Mouse (Mus musculus) hindbrain, embryonic 14.5 days (tissue): ENCODE measurements around the gene Mogat2. TPM values are rescaled to one million over a fixed set of nuclear protein-coding genes. Genes with fewer than 3 reads are reported as not detected.

ENCODE experiments used
- ATAC-seq: fragments of 200-750 bp; cut with Nextera tagmentation; 2 replicates; pipeline ENCODE4 v1.8.0; 2017; ENCODE audit warnings: moderate number of reproducible peaks, mild to moderate bottlenecking, moderate TSS enrichment, moderate library complexity; ENCODE audit not compliant: low FRiP score
- DNase-seq: peaks from one replicate; pipeline ENCODE4 v3.0.0-alpha.2; 2015; ENCODE audit warnings: low spot score
- H3K27ac ChIP-seq: fragments of 300-500 bp; sonication (generic); 2 replicates; pipeline ENCODE4 v1.5.1; 2014; ENCODE audit warnings: mild to moderate bottlenecking, moderate library complexity
- H3K27me3 ChIP-seq: fragments of 300-500 bp; sonication (generic); 2 replicates; pipeline ENCODE4 v1.6.1; 2014; ENCODE audit warnings: mild to moderate bottlenecking, low read length, mixed read lengths; ENCODE audit not compliant: control insufficient read depth, insufficient read depth
- H3K36me3 ChIP-seq: fragments of 300-500 bp; sonication (generic); replicated peaks from 2 replicates; pipeline ENCODE4 v1.6.1; 2014; ENCODE audit not compliant: control insufficient read depth, insufficient read depth
- H3K4me1 ChIP-seq: fragments of 300-500 bp; sonication (generic); replicated peaks from 2 replicates; pipeline ENCODE4 v1.6.1; 2014; ENCODE audit warnings: antibody characterized with exemption, low read length, mixed read lengths; ENCODE audit not compliant: control insufficient read depth, insufficient read depth
- H3K4me2 ChIP-seq: fragments of 300-500 bp; sonication (generic); replicated peaks from 2 replicates; pipeline ENCODE4 v1.6.1; 2014; ENCODE audit warnings: mild to moderate bottlenecking, moderate library complexity
- H3K4me3 ChIP-seq: fragments of 300-500 bp; sonication (generic); replicated peaks from 2 replicates; pipeline ENCODE4 v1.5.1; 2014; ENCODE audit warnings: mild to moderate bottlenecking, low read length
- H3K9ac ChIP-seq: fragments of 300-500 bp; sonication (generic); 2 replicates; pipeline ENCODE4 v1.6.1; 2014
- H3K9me3 ChIP-seq: fragments of 300-500 bp; sonication (generic); 2 replicates; pipeline ENCODE4 v1.6.1; 2016; ENCODE audit warnings: low read length; ENCODE audit not compliant: control insufficient read depth
- WGBS: fragments of 180-500 bp; shearing (Covaris S2); extraction: QIAGEN DNeasy Blood & Tissue Kit; methylation state at CpG from one replicate; pipeline ENCODE4 v1.1.7; 2014; 5-methylcytosine and 5-hydroxymethylcytosine counted together
- polyA plus RNA-seq: library from polyadenylated mRNA; unstranded; fragments of >200 nt; fragmentation: Nextera tagmentation; extraction: Ambion mirVana; gene quantifications from 2 replicates; pipeline ENCODE4 v1.2.1, GENCODE M21; 2014

The Mogat2 gene
- polyA plus RNA-seq, result 1.3 and 2.5 TPM in 2 replicates

DNA sequence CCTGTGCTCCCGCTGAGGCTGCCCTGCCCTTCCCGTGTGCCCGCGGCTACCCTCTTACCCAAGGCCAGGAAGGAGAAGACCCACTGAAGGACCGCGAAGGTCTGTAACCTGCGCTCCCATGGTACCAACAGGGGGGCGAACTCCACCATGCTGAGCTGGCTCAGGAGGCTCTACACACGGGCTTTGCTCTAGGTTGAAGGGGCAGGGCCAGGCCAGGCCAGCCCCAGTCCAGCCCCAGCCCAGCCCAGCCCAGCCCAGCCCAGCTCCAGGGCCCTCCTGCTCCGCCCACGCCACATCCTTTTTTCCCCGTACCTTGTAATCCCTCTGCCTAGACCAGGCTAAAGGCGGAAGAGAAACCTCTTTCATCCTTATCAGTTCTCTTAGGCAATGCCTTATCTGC is at the start of gene Mogat2:
Gene Mogat2, minus strand, starts transcription at position 203 of the 400 bp plus-strand sequence.
- Histone ChIP-seq H3K36me3 (no peaks in the 10 kb centered on the region), H3K4me1 (no peaks in the 10 kb centered on the region), H3K27me3 (peaks cover 4% of the 10 kb centered on the region; the same call in 1 of the 2 replicates), H3K9ac (no peak within 1 kb of the TSS), H3K4me2 (0 out of 2 replicates have a peak within 1 kb of the TSS, but pooled peaks have one; percentile 15), H3K9me3 (no peaks in the 10 kb centered on the region), H3K4me3 (no peak within 1 kb of the TSS), H3K27ac (no peak within 1 kb of the TSS)
- 13% methylated on average over 13 of the region's 13 CpGs for WGBS
- no peak for ATAC-seq
- DNase-seq, result no peak

DNA sequence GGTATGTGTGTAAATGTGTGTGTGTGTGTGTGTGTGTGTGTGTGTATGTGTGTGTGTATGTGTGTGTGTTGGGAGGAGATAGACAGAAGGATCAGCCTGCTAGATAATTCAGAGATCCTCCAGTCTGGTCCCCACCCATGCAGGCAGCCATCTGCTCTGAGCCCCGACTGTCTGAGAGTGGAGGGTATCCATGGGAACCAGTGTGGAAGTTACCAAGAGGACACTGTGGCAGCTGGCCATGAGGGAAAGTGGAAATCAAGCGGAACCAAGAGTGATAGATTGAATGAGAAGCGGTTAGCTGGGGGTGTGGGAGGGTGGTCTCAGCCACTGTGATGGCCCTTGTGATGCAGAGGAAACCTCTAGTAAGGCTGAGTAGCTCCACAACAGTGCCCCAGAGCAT is 48.9 kb upstream of the Mogat2 start:
- WGBS, result 6% methylated on average over 3 of the region's 3 CpGs
- DNase-seq (peak; percentile 75), ATAC-seq (peak; percentile 90)
- Histone ChIP-seq H3K36me3 (peaks cover 5% of the 10 kb centered on the region; the same call in 1 of the 2 replicates), H3K4me2 (no peak overlapping the region), H3K9me3 (no peaks in the 10 kb centered on the region), H3K9ac (no peak overlapping the region), H3K4me3 (no peak overlapping the region), H3K27ac (peak overlapping the region; percentile 65), H3K27me3 (no peaks in the 10 kb centered on the region), H3K4me1 (peaks cover 21% of the 10 kb centered on the region)

DNA sequence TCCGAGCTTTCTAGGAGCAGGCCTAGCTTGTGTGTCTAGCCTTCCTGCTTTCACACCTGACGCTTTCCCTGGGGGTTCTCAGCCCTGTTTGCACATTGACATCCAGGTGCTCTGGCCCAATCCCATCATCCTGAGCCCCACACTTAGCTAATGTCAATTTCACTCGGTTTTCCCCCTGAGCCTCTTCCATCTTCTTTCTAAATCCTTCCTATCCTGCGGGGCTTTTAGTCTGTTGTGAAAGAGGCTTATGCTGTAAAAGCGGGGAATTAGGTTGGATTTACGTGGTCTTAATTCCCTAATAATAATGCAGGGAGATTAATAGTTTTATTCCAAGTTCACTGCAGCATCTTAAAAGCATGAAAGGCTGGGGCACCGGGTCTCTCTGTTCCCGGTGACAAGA is 41.2 kb upstream of the Mogat2 start:
- H3K36me3 ChIP-seq, result peaks cover 18% of the 10 kb centered on the region; the same call in 1 of the 2 replicates
- WGBS, result 58% methylated on average over 8 of the region's 8 CpGs
- no peaks in the 10 kb centered on the region for H3K9me3 ChIP-seq
- H3K27me3 ChIP-seq, result no peaks in the 10 kb centered on the region
- ATAC-seq (no peak), DNase-seq (no peak)
- H3K27ac ChIP-seq, result no peak overlapping the region
- no peak overlapping the region for H3K4me3 ChIP-seq
- H3K4me1 ChIP-seq, result peaks cover 27% of the 10 kb centered on the region; the same call in 1 of the 2 replicates
- no peak overlapping the region for H3K4me2 ChIP-seq
- no peak overlapping the region for H3K9ac ChIP-seq

GRCm38 (mm10) chr7:99278309-99278708 is 39.9 kb upstream of the Mogat2 start:
- Histone ChIP-seq H3K4me2 (no peak overlapping the region), H3K9me3 (no peaks in the 10 kb centered on the region), H3K27ac (no peak overlapping the region), H3K4me1 (peaks cover 40% of the 10 kb centered on the region), H3K4me3 (no peak overlapping the region), H3K36me3 (peaks cover 21% of the 10 kb centered on the region), H3K9ac (no peak overlapping the region), H3K27me3 (no peaks in the 10 kb centered on the region)
- WGBS, result 85% methylated on average over 8 of the region's 8 CpGs
- ATAC-seq, result no peak
- no peak for DNase-seq

DNA sequence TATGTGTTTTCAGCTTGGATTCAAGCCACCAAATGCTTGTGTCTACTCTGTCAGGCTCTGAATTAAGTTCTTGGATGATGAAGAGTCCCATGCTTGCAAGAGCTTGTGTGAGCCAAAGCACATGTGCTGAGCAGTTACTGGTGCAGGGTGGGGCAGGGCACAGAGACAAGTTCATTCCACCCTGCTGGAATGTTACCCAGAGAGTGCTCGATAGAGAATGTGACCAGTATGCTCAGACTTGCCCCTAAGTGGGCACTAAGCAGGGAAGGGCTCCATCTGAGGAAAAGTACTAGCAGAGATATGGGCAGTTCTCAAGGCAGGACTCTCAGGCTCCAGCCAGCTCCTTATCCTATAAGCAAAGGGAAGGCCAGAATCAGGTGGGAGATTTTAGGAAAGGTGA is 38.3 kb upstream of the Mogat2 start:
- H3K9ac ChIP-seq, result no peak overlapping the region
- no peak for DNase-seq
- 0 out of 2 replicates have a peak overlapping the region, but pooled peaks have one; percentile 2 for H3K4me2 ChIP-seq
- H3K36me3 ChIP-seq, result peaks cover 21% of the 10 kb centered on the region
- no peaks in the 10 kb centered on the region for H3K27me3 ChIP-seq
- 95% methylated on average over 1 of the region's 1 CpGs for WGBS
- no peak for ATAC-seq
- no peak overlapping the region for H3K27ac ChIP-seq
- H3K4me1 ChIP-seq, result peaks cover 54% of the 10 kb centered on the region
- no peaks in the 10 kb centered on the region for H3K9me3 ChIP-seq
- H3K4me3 ChIP-seq, result no peak overlapping the region

DNA sequence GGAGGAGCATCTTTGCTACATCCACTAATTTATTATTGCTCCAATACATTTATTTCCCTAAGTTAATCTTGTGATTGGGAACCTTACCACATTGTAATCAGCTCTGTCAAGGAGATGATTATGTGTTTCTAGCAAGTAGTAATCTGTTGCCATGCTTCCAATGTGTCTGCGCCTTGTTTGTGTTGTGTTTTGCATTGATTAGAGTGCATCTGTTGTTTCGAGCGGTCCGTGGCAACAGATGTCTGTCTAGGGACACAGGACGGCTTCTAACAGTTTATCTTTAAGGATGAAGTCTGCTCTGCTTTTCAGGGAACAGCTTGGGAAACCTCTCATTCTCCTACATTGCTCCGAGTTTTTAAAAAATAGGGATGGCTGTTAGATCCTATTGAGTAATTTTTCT is 36.7 kb upstream of the Mogat2 start:
- ATAC-seq, result no peak
- H3K4me3 ChIP-seq, result no peak overlapping the region
- WGBS, result 24% methylated on average over 6 of the region's 6 CpGs

DNA sequence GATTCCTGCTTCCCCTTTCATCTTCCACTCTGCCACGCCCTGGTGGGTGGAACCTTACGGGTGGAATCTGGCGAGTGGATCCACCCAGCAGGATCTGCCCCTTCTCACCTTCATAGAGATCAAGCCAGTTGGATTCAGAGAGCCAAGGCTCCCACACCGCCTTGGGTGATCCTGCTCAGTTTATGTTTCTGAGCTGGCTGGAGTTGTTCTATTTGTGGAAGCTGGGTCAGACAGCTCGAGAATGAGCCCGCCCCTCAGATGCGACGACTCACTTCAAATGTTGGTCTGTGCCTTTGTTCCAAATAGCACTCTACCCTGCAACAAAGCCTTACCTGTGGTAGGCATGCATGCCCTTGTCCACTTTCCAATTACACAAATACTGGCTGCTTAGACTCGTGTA is 33.2 kb upstream of the Mogat2 start:
- WGBS, result 39% methylated on average over 9 of the region's 9 CpGs
- peak overlapping the region; percentile 89 for H3K4me3 ChIP-seq
- H3K27me3 ChIP-seq, result no peaks in the 10 kb centered on the region
- peak overlapping the region; percentile 96 for H3K9ac ChIP-seq
- peaks cover 66% of the 10 kb centered on the region for H3K4me1 ChIP-seq
- H3K9me3 ChIP-seq, result no peaks in the 10 kb centered on the region
- H3K27ac ChIP-seq, result peak overlapping the region; percentile 98
- peak overlapping the region; percentile 76 for H3K4me2 ChIP-seq
- ATAC-seq (no peak), DNase-seq (no peak)
- peaks cover 6% of the 10 kb centered on the region for H3K36me3 ChIP-seq

More for the DNA sequence above, 36.7 kb upstream of the Mogat2 start:
- H3K27ac ChIP-seq, result no peak overlapping the region
- no peak overlapping the region for H3K9ac ChIP-seq
- peak overlapping the region; percentile 22 for H3K4me2 ChIP-seq
- H3K4me1 ChIP-seq, result peaks cover 63% of the 10 kb centered on the region
- no peaks in the 10 kb centered on the region for H3K9me3 ChIP-seq
- peaks cover 21% of the 10 kb centered on the region for H3K36me3 ChIP-seq
- no peaks in the 10 kb centered on the region for H3K27me3 ChIP-seq
- DNase-seq, result no peak

GRCm38 (mm10) chr7:99268951-99269945 is 30.8 kb upstream of the Mogat2 start:
- no peak for DNase-seq
- Histone ChIP-seq H3K27me3 (no peaks in the 10 kb centered on the region), H3K4me3 (peak overlapping the region; percentile 89), H3K9me3 (no peaks in the 10 kb centered on the region), H3K4me2 (peak overlapping the region; percentile 76), H3K9ac (peak overlapping the region; percentile 96), H3K27ac (peak overlapping the region; percentile 98), H3K36me3 (no peaks in the 10 kb centered on the region; the same call in none of the 2 replicates), H3K4me1 (peaks cover 45% of the 10 kb centered on the region)
- ATAC-seq, result peak; percentile 12; the same call in 1 of the 2 replicates
- WGBS, result 5% methylated on average over 42 of the region's 42 CpGs

GRCm38 (mm10) chr7:99268506-99268900 is 30.1 kb upstream of the Mogat2 start:
- no peaks in the 10 kb centered on the region; the same call in 1 of the 2 replicates for H3K36me3 ChIP-seq
- peak overlapping the region; percentile 89 for H3K4me3 ChIP-seq
- 0% methylated on average over 29 of the region's 29 CpGs for WGBS
- peak; percentile 52 for ATAC-seq
- H3K9ac ChIP-seq, result peak overlapping the region; percentile 96
- peak overlapping the region; percentile 76 for H3K4me2 ChIP-seq
- no peaks in the 10 kb centered on the region for H3K27me3 ChIP-seq
- peak overlapping the region; percentile 98 for H3K27ac ChIP-seq
- peaks cover 38% of the 10 kb centered on the region for H3K4me1 ChIP-seq
- no peak for DNase-seq
- H3K9me3 ChIP-seq, result no peaks in the 10 kb centered on the region
